Mouse (Mus musculus): ENCODE data around the gene Immp2l. TPM values are rescaled to one million over a fixed set of nuclear protein-coding genes. Genes with fewer than 3 reads are reported as not detected.
"Not testable (repeated sequence)": the region's sequence is repeated elsewhere in the genome, so short reads cannot be mapped to it uniquely, and the experiment has no call there.

Gene Immp2l
- 1 to 10 TPM; 5.2 to 8.1 TPM for total RNA-seq (2021)

DNA sequence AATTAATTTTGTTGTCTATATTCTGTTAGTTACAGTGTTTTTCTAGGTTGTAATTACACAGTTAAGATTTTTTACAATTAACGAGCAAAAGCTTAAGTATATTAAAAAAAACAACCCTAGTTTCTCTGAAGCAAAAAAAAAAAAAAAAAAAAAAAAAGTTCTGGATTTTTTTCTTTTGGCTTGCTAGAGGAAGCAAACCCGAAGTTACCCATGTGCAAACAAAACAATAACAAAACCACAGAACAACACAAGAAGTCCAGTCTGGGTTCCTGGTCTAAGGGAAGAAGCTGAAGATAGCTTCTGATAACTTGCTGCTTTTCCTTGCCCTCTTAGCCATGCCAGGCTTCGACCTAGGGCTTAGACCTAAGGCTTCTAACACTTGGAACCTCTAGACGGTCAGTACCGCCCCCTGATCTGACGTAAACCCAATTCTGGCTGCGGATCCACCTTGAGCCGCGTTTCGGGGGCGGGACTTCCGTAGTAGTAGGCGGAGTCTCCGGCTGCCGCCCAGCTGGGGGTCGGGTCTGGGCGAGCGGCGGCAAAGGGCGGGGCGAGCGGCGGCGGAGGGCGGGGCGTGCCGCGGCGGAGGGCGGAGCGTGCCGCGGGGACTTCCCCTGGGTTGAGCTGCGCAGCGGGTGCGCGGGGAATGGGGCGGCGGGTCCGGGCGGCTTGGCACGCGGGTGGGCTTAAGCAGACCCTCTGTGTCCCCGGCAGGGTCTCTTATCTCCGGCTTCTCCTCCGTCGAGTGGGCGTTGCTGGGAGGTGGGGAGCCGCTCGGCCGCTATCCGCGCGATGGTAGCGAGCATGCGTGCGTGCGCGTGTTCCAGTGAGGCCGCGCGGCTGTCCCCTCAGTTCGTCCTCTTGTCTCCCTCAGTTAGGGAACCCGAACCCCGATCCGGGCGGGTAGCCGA is at the start of gene Immp2l:
TSS of gene Immp2l (plus strand) at position 580 of the 911 bp plus-strand sequence.
- DNase-seq: peak; percentile 97

- DNase-seq: no peak
Observed at GRCm38 (mm10) chr12:40978719-40979500, 45.0 kb upstream of the Immp2l start.

DNA sequence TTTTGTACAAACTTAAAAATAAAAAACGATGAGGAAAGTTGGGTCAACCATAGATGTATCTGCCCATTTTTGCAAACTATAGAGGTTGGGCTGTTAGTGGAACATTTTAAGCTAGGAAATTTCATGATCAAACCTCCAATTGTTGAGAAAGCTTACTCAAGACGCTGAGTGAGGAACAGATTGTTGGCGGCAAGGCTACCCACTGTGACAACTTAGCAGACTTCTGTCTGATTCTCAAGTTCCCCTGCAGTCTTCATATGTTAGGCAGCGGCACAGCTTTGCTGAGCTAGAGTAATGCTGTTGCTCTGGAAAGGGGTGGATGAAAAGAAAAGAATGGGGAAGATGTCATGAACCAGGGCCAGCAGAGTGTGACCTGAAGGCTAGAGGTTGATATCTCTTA is 44.2 kb upstream of the Immp2l start:
- no peak for DNase-seq

GRCm38 (mm10) chr12:40980160-40980559 is 43.7 kb upstream of the Immp2l start:
- DNase-seq: no peak

DNA sequence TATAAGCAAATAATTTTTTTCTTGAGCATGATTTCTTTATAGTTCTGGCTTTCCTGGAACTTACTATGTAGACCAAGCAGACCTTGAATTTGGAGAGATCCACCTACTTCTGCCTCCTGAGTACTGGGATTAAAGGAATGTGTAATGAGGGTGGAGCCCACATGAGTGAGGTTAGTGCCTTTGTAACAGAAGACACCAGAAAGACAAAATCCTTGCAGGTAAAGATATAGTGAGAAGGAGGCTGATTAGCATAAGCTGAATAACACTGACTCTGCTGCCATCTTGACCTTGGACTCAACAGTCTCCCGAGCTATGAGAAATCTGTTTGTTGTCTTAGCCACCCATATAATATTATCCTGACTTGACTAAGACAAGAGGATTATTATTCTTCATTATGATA is 40.9 kb upstream of the Immp2l start:
- no peak for DNase-seq

GRCm38 (mm10) chr12:40984735-40985134 is 39.2 kb upstream of the Immp2l start:
- no peak for DNase-seq

DNA sequence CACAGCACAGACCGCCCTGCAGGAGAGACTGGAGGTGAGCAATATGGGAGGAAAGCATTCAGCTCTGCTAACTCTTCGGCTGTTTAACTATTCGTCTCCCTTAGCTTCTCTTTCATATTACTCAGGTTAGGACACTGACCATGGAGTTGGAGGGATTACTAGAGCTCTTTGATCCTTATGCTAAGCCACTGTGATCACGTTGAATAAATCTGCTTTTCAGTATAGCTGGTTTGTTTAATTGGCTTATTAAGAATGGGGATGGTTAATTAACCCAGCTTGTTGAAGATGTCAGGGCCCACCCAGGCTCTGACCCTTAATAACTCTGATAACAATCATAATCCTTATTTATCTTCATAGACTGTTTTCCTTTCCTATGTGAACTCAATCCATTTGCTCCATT is 38.1 kb upstream of the Immp2l start:
- no peak for DNase-seq

DNA sequence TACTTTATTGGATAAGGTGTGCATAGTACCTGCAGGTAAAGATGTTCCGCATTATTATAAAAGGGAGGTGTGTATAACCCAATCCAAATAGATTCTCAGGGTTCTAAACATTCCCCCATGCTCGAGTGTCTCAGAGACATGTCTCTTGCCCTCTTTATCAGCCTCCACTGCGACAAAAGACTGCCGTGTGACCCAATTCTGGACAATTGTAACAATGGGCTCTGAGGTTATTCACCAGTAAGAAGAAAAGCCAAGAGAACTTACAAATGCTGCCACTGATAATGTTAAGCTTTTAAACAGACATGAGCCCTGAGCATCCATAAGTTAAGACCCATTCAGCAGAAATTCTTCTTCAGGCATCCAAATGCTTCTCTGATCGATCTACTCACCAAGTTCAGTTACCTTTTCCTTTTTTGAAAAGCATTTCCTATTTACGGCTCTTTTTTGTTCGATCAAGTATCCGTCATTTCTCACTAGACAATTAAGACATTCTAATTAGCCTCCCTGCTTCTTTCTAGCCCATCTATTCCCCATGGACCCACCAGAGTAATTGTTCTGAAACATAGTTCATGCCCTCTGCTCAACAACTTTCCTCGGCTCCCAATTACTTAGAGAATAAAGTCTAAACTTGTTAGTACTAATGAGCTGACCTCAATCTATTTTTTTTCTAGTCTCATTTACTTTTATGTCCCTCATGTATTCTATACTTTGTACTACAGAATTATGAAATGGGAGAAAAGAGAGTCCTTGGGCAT is 35.4 kb upstream of the Immp2l start:
- no peak for DNase-seq

DNA sequence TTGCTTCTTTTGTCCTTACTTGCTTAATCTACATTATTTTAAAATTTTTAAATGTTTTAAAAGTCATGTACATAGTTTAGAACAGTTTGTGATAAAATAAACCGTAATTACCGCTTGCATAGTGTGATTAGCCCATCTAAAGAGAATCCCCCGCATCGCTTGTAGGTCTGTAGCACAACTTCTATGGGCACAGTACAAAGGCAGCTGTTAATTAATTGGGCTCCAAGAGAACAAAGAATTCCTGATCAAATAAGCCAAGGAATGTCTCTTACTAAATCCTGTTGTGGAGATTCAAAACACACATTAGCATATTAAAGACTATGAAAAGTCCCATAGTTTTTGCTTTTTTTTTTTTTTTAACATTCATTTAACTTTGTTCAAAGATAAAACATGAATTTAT is 32.2 kb upstream of the Immp2l start:
- no peak for DNase-seq

GRCm38 (mm10) chr12:40992237-40992636 is 31.7 kb upstream of the Immp2l start:
- DNase-seq: not testable (repeated sequence)

DNA sequence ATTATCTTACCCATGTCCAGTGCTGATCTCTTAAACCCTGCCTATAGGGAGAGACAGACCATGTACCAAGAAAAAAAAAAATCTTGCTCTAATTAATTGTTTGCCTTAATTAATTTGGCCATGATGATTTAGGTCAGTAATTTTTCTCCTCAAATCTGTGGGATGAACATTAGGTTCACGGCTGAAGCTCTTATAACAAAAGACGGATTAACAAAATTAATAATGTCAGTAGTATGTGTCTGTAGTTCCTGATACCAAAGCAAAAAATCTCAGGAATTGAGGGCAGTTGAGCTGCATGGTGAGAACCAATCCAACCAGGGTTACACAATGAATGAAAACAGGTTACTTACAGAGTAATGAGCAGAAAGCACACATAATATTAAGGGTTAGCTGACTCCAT is 29.0 kb upstream of the Immp2l start:
- no peak for DNase-seq

- DNase-seq: no peak
Observed at GRCm38 (mm10) chr12:40995618-40996370, 28.1 kb upstream of the Immp2l start.

GRCm38 (mm10) chr12:41022516-41022915 is 1.4 kb upstream of the Immp2l start:
- no peak for DNase-seq

GRCm38 (mm10) chr12:41024512-41024911 is 622 bp downstream of the Immp2l start:
- DNase-seq: no peak

DNA sequence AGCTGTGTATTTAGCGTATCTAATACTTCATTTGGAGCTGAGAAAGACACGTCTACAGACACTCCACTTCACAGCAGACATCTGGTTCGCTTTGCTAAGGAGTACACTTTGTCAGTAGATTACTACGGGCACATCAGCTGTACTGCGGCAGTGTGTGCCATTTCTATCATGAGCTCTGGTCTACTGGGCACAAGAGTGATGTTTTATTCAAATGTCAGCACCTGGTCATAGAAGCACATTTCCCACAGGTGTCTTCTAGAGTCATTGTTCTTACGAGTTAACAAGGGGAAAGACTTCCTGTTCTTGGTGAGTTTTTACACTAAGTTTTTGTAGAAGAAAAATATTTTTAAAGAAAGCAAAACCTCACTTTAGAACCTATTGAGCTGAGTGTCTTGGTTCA is 3.6 kb downstream of the Immp2l start:
- DNase-seq: no peak

GRCm38 (mm10) chr12:41031119-41031518 is 7.2 kb downstream of the Immp2l start:
- no peak for DNase-seq

GRCm38 (mm10) chr12:41033196-41033595 is 9.3 kb downstream of the Immp2l start:
- DNase-seq: no peak

DNA sequence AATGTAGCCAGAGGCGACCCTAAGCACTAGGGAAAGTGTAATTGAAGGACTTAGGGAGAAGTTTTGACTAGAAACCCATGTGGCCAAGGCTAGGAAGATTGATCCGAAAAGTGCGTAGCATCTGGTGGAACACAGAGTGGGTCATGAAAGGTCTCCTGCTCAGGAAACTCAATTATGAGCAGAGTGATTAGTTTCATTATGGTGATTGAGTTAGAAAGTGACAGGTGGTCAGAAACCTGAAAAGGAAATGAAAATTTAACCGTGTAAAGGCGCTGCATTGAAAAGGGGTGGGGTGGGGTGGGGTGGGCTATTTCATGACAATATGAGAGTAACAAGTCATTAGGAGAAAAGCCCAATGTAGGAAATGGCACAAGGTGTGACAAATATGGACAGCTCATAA is 15.9 kb downstream of the Immp2l start:
- no peak for DNase-seq

GRCm38 (mm10) chr12:41041737-41042136 is 17.8 kb downstream of the Immp2l start:
- no peak for DNase-seq

GRCm38 (mm10) chr12:41044493-41045132 is 20.7 kb downstream of the Immp2l start:
- no peak for DNase-seq

DNA sequence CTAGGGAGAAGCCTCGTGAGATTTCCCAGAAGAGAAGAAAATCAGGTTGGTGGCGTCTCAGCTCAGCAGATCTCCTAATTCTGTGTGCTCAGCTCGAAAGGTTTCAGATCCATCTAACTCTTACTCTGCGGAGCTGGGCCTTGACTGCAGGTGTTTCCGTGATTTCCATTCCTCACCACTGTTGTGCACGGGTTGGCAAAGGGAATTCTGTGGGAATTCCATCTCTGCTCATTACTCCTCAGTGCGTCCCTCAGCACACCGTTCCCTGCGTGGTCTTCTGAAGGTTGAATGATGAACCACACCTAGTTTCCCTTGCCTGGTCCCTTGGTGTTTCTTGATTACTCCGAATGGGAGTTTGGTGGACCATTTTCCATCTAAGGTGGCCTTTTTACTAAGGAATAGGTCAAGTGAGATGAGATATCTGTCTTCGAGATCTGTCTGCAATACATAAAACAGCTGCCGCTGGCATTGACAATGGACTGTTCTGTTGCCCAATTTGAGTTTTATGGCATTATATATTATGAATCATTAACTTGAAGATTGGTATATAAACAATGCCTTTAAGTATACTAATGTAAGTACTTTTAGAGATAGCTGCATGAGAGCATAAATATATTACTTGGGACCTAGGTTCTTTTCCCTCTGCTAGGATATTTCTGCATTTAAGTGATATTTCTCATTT is 23.3 kb downstream of the Immp2l start:
- DNase-seq: no peak

Measured in heart, postnatal 4 days (tissue).